Mouse (Mus musculus) inflammation-experienced regulatory T-cells, adult 16 weeks (primary cell): ENCODE measurements around the gene Dab1. TPM values are rescaled to one million over a fixed set of nuclear protein-coding genes. Genes with fewer than 3 reads are reported as not detected.

ENCODE experiments used
- polyA plus RNA-seq: library from polyadenylated mRNA; unstranded; fragments of 100-300 nt; shearing (Covaris generic); gene quantifications from one replicate; pipeline ENCODE4 v1.2.1, GENCODE M21; 2017

Dab1 gene
- polyA plus RNA-seq, result not detected

GRCm38 (mm10) chr4:103619321-103619945, at the start of gene Dab1:
Dab1 (plus strand) TSS chr4:103619359.

DNA sequence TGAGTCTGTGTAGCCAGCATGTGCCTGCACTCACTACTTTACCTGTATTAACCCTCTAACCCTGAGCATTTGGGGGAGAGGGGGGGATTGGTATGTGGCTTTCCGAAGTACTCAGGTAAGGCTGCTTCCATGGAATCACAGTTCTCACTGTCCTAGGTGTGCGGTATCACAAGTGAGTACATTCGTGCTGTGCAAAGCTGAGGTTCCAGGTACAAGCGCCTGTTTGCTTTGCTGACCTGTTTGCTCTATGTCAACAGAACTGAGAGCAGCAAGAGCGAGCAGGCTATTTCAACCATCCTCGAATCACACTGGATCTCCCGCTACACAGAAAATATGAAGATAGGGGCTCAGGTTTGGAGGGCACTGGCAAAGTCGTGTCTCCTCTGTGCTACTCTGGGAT, 1146.9 kb downstream of the Dab1 start, which contains the start of gene C8b:
Gene C8b (plus strand): TSS at position 253 of the 400 bp plus-strand sequence.

